Mouse (Mus musculus) frontal cortex, postnatal 10 days (tissue): ENCODE measurements at regions not wholly inside any gene's neighbourhood (a gene's known extent, or its start where the extent isn't known, plus 50 kb on each side); places are given as distances from the start of the nearest gene placed in this dataset.
"Not testable (repeated sequence)": the region's sequence is repeated elsewhere in the genome, so short reads cannot be mapped to it uniquely, and the experiment has no call there.

Experiments used
- DNase-seq, 2 experiments: peaks; one replicate each; pipeline ENCODE4 v3.0.0; 2022; ENCODE audit warnings: low spot score in 2 of 2, mixed read lengths in 1 of 2

GRCm38 (mm10) chr3:137217926-137218325 is 122.9 kb upstream of the Emcn start:
- DNase-seq = no peak

- no peak for DNase-seq
These were observed 114.7 kb upstream of the Emcn start for GRCm38 (mm10) chr3:137226151-137226550.

- DNase-seq = no peak
These were observed 113.6 kb upstream of the Emcn start for GRCm38 (mm10) chr3:137227122-137227838.

- no peak for DNase-seq
These were observed 112.5 kb upstream of the Emcn start for GRCm38 (mm10) chr3:137228416-137228815.

DNA sequence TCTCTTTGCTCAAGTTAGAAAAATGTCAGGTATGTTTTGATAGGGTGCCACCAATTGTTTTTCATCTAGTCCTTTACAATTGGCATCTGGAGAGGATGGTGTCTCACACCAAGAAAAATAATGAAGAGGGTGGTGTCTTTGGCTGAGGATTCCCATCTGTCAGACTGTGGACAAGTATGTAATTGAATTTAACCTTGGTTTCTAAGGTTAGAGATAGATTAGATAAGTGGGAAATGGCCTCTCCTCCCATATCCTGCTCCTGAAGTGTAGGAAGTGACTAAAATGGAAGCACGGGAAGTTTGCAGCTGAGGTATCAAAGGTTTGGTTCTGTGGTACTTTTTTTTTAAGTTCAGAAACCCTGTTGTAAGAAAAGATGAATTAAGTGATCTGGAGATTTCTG is 98.0 kb upstream of the Emcn start:
- no peak for DNase-seq

- DNase-seq = no peak
These were observed 77.0 kb upstream of the Emcn start for GRCm38 (mm10) chr3:137263907-137264306.

GRCm38 (mm10) chr3:137267752-137268151 is 73.1 kb upstream of the Emcn start:
- DNase-seq = no peak

GRCm38 (mm10) chr3:137275444-137275843 is 65.4 kb upstream of the Emcn start:
- no peak for DNase-seq

DNA sequence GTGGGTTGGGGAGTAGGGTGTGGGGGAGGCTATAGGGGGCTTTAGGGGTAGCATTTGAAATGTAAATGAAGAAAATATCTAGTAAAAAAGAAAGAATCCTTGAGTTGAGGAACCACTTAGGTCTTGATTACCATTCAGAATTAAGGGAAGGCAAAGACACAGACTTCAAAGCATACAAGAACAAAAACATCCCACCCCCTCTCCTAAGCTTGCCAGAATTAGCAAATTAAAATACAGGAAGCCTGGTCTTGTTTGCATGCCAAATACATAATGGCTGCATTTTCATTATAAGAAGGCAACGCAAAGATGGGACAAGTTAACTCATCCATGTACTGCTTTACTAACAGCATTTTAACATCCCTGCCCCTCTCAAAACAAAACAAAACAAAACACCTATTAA is 61.6 kb upstream of the Emcn start:
- DNase-seq = no peak

DNA sequence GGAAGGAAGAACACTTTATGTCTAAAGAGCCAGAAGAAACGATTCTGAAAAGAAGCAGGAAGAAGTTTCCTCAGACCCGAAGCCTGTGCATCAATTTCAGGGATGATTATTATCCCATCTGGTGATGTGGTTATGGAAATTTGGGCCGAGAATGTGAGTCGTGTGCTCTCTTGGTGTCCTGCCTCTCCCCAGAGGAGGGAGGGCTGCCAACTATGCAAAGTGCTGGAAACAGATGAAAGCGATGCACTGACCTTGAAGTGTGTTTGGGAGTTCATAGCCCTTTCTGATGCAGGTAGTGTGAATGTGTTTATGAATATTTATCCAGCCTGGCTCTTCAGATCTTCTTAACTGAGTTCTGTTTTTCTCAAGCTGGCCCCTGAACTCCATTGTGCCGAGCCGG is 59.8 kb upstream of the Emcn start:
- no peak for DNase-seq

GRCm38 (mm10) chr3:137287558-137287957 is 53.3 kb upstream of the Emcn start:
- DNase-seq = not testable (repeated sequence)

DNA sequence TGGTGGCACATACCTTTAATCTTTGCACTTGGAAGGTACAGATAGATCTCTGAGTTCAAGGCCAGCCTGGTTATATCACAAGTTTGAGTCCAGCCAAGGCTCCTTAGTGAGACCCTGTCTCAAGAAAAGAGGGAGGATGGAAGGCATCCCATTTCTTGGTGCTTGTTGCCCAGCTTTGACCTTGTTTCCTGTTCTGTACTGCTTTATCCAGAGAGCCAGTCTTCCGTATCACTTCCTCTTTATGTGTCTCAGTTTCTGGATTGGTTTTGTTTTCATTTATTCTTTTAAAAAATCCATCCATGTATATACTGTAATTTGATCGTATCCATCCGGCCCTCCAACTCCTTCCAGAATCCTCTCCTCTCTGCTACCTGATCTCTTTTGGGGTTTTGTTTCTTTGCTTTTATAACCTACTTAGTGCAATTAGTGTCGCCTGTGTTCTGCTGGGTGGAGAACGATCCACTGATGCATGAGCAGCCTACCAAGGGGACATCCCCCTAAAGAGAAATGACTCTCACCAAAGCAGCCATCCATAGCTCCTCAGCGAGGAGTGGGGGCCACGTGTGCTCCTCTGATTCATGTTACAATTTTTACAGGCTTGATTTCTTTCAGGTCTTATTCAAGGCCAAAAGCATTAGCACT is 52.4 kb upstream of the Emcn start:
- no peak for DNase-seq

GRCm38 (mm10) chr3:137288943-137289682 is 51.8 kb upstream of the Emcn start:
- DNase-seq = no peak

- DNase-seq = no peak
These were observed 51.2 kb upstream of the Emcn start for GRCm38 (mm10) chr3:137289683-137289984.
